Mouse (Mus musculus) right cerebral cortex, postnatal 25 days (tissue): ENCODE measurements around the gene Fgfr2.
"Not testable (repeated sequence)": the region's sequence is repeated elsewhere in the genome, so short reads cannot be mapped to it uniquely, and the experiment has no call there.

Experiments
- DNase-seq: peaks from one replicate; pipeline ENCODE4 v3.0.0; 2022

The Fgfr2 gene

DNA sequence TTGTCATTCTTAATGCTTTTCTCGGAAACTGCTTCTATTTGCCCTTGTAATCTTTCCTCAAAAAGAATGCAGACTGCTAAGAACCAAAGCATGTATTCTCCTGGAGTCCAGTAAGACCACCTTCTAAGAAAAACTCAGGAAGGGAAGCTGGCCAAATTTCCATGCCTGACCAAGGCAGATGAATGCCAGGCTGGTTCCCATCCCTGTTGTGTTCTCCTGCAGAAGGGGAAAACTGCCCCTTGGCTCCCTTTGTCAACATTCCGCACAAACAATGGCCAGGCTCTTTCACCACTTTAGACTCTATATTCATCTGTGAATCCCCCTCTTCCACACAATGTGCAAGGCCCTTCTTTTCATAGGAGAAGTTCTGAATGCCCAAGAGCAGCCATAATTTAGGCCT is 5.3 kb downstream of the Fgfr2 start:
- DNase-seq, result no peak

DNA sequence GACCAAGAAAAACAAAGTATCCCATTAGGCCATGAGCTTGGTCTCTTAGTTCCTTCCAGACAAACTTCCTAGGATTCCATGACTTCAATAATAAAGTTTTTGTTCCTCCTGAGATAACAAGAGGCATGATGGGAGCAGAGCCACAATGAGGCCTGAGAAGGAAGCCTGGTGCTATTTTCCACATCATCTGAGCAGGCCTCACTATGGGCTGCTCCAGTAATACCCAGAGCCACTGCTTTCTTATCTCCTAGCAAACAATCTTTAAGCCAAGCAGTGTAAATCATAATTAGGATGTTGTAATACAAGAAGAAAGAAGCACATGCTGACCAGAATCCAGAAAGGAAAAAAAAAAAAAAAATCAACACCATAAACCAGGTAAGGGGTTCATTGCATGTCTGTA is 6.6 kb downstream of the Fgfr2 start:
- no peak for DNase-seq

DNA sequence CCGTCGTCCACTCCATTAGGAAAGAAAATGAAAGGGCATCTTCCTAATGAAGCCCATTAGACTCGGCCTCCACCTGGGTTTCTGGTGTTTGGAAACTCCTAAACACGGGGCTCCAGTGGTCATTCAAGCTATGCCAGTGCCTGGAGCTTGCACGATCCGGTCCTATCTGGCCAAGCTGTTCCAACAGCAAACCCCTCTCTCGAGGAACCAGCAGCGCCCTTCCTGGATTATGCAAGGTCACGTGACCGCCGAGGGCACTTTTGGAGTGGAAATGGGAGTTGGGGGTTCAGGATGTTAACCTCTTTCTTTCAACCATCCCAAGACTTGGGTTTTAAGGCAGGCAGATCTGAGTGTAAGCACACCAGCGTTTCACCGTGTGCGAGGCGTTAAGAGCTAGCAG is 7.3 kb downstream of the Fgfr2 start:
- no peak for DNase-seq

DNA sequence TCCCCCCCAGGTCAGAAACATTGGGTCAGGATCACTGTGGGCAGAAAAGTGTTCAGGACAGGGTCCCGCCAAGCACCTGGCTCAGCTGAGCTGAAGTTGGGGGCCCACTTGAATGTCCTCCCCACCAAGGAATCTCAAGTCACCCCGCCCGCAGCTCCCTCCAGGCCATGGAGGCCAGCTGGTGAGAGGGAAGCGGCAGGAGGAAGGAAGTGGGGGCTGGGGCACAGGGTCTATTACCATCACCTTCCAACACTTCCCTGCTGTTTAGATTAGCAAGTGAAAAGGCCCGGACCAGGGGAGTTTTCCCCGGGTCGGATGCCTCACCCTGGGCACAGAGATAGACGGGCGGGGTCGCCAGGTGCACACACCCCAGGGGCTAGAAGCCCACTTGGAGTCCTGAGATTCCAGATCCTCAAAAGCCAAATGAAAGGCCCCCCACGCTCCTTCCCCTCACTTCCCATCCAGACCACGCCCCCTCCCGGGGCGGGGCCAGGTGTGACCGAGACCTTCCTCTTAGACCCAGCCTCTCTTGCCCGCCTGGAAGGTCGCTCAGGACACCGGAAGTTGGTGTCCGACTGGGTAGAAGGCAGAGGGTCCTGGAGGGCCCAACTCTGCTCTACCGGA is 8.2 kb downstream of the Fgfr2 start:
- no peak for DNase-seq

DNA sequence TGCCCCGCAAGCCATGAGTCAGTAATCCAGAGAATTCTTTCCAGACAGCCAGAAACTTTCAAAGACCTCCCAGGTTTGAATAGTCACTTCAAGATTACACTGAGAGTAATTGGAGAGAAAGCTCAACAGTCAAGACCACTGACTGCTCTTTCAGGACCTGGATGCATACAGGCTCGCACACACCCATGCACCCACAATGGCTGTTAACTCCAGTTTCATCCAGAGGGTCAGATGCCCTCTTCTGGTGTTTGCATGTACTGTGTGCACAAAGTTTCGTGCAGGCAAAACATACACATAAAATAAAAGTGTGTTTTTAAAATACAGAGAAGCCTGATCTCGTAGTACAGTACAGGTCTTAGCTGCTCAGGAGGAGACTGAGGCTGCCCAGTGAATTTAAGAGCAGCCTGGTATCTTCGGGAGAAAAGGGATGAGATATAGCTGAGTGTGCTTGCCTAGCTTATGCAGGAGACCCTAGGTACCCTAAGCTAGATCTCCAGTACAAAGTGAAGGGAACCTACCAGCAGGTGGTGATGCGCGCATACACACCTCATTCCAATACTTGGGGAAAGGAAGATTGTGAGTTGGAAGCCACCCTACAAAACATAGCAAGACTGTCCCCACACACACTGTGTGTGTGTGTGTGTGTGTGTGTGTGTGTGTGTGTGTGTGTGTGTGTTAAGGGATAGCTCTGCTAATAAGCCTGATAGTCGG is 9.8 kb downstream of the Fgfr2 start:
- no peak for DNase-seq

DNA sequence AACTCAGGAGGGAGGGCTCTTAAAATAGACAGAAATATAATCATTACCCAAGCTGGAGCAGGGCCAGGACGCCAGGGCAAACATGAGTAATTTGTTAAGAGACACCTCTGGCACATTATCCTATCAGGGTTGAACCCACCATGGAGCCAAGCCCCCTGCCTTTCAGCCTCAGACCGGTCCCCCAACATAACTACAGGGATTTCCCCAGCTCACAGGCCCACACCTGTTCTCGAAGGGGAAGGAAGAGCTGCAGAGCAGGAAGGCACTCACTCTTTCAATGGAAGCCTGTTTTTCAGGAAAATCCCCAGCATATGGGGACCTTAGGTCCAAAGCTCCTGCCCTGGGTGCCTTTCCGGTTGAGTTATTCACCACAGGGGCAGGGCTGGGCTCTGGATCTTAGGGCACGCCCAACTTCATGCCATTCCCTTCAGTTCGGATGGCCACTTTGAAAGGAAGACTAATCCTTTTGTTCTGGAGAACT is 10.8 kb downstream of the Fgfr2 start:
- DNase-seq, result no peak

DNA sequence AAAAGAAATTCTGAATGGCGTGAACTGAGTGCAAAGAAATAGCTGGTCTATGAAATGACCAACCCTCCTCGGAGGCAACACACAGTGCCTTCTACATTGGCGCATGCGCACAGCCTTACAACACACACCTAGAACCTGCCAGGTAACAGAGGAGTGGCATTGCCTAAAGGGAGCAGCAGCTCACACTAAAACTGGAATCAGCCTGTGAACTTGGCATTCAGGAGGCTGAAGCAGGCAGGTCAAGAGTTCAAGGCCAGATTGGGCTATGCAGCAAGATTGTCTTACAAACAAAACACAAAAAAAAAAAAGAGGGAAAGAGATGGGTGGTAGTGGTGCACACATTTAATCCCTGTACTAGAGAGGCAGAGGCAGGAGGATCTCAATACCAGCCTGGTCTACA is 13.7 kb downstream of the Fgfr2 start:
- DNase-seq, result no peak

DNA sequence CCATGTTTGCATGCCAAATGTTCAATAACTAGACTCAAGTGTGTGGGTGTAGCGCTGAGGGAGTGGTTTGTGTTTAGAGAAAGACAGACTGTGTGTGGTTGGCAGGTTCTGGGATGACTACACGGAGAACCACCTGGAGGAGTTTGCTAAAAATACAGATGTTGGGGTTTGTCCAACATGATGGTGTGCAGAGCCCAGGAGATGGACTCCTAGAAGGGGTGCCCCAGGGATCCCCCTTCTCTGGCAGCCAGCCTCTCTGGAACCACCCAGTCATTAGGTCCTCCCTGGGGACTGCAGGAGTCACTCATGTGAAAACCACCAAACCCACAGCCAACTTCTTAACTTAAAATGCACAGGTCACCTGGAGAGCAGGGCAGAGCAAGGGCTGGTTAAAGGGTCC is 14.5 kb downstream of the Fgfr2 start:
- peak; percentile 40 for DNase-seq

DNA sequence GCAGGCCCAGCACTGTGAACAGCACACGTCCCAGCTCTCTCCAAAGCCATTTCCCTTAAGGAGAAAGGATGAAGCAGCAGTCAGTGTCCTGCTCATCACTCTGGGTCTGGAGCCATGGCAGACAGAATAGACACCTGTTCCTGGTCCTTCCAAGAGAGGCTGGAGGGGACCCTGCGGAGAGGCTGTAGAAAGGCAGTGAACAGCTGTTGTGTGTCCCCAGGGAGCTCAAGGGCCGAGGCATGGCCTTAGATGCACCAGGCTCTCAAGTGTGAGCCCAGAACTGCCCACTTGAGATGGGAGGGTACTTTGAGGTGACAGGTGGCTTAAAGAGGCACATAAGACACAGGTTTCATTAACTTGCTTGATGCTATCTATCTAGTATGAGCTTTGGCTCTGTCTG is 20.6 kb downstream of the Fgfr2 start:
- no peak for DNase-seq

DNA sequence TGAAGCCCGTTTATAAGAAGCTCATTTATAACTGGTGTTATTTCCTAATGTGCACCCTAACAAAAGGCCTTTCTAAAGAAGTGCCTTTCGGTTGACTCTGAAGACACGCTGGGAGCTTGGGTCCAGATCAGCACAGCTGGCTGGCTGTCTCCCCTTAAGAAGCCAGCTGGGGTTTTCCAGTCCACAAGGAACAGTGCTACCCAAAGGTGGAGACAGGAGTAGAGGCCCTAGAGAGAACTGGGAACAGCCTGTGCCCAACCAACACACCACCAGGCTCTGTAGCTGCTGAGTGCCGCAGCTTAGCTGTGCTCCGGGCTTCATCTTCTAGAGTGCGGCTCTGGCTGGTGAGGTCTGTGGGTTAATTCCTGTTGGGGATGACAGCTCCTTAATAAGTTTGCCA is 22.1 kb downstream of the Fgfr2 start:
- no peak for DNase-seq

DNA sequence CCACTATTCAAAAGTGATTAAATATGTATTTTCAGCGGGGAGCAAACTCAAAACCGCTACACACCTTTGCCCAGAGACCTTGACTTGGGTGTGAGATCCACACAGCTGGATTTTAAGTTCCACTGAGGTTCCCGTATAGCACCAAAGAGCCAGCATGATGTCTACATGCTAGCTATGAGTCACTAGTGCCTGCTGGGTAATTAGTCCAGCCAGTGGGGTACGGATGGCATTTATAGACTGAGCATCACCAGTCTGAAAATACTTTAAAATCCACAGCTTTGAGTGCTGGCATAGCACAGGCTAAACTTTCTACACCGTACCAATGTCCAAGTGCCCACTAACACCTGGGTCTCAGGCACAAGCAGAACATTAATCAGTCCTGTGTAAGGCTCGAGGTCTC is 23.0 kb downstream of the Fgfr2 start:
- no peak for DNase-seq

DNA sequence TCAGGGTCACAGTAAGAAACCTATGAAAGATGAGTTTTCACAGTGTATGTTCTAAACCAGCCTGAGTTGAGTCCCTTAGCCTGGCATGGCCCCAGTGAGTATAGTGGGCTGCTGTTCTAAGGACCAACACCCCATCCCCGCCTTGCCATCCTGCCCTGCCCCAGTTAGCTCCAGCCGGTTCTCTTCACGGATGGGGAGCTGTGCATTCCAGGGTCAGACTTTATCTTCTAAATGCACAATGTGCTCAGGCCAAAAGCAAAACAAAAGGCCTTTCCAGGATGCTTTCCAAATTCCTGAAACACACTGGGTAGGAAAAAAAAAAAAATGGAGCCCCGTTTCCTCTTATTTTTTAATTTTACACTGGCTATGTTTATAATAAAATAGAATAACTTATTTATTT is 23.9 kb downstream of the Fgfr2 start:
- DNase-seq, result no peak

DNA sequence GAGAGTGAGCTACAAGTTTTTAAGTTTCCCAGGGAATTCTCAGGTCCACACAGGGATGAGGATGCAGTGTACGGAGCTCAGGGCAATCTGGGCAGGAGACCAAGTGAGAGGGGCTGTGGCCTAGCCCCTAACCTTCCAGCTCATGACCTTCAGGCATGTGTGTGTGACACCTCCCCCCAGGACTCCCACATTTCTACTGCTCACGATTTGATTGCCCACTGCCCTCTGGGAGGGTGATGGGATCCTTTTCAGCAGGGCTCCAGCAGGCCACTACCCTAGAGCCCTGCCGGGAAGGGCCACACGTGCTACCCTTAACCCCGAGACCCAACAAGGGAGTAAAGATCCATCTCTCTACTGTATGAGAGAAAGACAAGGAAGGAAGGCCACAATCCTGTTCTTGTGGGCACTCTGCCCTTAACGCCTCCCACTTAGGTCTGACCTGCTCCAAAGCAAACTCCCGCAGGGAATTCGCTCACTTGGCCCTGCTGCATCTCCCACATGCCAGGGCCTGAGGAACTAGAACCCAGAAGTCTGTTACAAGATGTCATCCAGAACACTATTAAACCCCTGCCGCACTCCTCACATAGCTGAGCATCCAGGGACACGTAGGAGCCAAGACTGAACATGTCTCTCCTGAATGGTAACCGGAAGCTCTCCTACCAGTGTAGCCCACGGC is 24.9 kb downstream of the Fgfr2 start:
- DNase-seq, result no peak

DNA sequence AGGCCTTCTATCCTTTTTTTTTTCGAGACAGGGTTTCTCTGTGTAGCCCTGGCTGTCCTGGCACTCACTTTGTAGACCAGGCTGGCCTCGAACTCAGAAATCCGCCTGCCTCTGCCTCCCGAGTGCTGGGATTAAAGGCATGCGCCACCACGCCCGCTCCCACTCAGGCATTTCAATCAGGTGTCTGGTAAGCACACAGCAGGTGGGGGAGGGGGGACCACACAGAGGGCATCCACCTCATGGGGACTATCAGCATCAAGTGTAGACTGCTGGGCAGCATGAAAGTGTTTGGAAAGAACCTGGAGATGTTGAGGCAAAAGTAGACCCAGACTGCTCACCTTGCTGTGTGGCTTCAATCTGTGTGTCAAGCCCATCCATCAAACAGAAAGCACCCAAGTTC is 27.5 kb downstream of the Fgfr2 start:
- not testable (repeated sequence) for DNase-seq

DNA sequence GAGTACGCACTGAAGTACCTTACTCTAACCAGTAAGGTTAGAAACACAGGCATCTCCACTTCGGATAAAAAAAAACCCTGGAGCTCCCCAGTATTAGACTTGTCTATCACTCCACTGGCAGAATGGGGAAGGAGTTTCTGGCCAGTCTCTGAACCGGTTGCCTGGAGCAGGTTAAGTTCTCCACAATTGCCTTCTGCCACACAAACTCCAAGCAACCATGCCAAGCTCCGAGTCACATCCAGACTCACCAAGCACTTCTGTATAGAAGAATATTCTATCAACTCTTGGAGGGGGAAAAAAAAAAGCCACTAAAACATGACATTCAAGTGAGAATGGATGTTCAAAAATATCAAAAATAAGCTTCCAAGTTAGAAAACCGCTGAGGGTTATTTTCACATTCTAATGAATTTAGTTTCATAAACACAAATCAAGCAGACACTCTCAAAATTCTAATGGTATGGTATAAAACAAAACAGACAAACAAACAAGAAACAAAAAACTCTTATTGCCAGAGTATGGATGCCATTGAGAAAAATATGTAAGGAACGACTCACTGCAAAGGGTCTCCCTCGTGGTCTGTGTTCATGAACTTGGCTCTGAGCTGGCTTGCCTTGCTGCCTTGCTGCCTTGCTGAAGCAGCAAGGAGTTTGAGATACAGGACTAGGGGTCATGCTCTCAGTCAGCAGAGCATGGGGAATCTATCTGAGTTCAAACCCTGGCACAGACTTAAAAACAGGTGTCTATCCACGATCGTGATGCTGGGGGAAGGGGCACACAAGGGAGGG is 28.2 kb downstream of the Fgfr2 start:
- DNase-seq, result no peak

DNA sequence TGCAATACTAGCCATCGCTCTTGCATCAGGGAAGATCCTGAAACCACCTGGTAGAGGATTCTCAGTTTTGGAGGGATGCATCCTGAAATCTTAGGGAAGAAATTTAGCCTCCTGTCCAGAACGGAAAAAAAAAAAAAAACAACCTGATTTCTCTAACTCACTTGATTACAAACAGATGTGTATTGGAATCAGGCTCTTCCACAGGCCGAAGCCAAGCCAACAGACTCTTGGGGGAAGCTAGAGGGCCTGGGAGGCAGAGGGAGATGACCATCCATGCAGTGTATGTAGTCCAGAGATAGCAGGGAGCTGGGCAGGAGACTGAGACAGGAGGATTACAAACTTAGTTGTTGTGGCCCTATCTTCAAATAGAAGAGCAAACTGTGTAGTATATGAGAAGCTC is 29.0 kb downstream of the Fgfr2 start:
- DNase-seq, result no peak

DNA sequence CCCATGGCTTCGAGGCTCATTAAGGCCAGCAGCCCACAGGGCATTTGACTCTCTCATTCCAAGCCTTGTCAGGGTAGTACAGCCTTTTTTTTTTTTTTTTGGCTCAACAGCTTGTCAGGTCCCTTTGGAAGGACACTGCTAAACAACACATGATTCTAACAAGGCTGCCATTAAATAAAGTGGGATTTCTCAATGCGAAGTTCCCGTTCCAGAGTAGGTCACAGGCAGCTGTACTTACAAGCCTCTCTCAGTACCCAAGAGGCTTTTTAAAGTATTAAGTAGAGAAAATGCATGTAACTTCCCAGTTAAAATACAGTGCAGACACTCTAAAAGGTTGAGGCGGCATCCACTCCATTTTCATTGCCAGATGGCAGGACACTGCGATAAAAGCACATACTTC is 29.4 kb downstream of the Fgfr2 start:
- no peak for DNase-seq

DNA sequence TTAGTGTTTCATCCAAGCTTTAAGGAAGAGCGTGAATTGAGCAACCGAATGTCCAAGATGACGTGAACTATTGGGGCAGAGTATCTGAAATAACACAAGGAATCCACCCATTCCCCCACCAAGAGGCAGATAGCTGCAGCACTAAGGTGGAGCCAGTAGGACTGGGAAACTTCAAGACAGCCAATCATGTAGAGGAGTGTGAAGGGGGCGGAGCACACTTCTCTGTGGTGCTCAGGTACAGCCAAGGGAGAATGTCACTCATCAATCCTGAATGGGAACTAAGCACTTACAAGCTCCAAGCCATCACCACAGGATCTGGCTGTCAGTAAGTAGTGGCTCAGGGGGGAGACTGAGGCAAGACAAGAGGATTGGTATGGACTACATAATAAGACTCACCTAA is 32.5 kb downstream of the Fgfr2 start:
- no peak for DNase-seq

DNA sequence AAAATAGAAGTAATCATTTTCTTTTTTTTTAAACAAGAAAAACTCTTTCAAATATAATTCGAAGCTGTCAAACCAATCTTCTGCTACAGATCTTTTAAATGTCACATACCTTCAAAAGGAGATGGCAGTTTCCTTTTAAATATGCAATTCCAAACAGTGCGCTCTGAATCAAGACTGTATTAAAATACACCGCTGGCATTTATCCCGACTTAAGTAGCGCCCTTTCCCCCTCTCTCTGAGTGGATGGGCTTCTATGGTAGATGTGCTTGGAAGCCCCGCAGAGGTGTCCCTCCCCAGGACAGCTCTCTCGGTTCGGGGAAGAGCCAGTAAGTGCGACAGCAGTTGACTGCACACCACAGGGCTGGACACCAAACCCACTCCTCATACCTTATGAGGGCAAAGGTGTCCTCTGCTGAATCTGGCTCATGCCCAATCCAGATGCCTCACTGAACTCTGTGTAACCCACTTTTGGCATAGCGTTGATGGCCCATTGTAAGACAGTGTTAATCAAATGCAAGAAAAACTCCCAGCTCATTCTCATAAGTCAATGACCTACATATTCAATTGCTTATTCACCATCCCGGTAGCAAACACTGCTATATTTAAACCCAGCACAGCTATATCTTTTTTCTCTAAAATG is 33.4 kb downstream of the Fgfr2 start:
- DNase-seq, result no peak

DNA sequence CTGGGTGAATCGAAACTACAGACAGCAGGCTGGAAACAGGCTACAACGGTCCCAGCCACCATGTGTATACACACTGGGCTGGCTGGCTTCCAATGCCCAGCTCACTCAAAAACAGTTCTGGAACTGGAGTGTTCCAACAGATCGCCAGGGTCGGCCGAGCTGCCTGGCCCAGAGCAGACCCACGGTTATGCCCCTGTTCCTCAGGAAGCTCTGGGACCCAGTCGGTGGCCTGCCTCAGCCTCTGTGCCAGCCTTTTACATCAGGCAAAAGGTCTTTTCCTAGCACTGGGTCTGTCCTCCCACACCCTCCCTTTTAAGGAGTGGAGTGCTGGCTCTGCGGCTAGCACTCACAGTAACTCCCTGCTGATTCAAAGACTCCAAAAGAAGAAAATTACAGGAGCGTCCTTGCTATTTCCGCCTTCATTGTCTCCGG is 34.3 kb downstream of the Fgfr2 start:
- peak; percentile 56 for DNase-seq

DNA sequence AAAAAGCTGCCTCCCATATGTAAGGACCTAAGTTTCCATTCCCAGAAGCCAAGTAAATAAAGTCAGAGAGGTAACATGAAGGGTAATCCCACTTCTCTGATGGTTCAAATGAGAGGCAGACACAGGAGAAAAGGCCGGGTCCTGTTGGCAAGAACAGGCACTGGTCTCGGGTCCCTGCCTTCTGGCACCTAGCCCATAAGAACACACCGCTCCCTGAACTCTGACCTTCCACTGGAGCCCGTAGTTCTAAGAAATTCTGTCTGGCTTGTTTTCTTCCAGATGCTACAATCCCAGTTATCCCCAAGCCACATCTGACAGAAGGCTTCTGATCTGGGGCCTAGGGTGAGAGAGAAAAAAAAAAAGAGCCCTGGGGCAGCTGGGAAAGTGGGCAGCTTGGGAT is 34.7 kb downstream of the Fgfr2 start:
- DNase-seq, result no peak

DNA sequence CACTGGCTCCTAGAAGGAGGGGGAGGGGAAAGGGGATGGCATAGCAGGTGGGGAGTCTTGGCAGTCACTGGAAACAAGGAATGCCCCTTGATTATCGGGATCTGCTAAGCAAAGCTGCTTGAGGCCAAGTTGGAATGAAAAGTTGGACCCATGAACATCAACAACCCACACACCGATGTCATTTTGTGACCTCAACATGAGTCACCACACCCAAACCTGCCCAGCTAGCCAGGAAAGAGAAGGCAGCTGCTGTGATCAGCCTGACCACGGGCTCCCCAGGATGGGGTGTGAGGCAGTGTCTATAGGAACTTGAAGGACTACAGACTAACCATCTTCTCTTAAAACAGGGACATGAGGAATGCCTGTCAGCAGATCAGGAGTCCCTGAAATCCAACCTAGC is 37.7 kb downstream of the Fgfr2 start:
- no peak for DNase-seq
